Mouse (Mus musculus): ENCODE measurements at regions not wholly inside any gene's neighbourhood (a gene's known extent, or its start where the extent isn't known, plus 50 kb on each side); places are given as distances from the start of the nearest gene placed in this dataset.

- no peaks in the 10 kb centered on the region for H3K36me3 ChIP-seq (replicated peaks; ENCODE audit: control insufficient read depth, insufficient read depth, low read depth, low read length)
These were observed 61.2 kb upstream of the Mroh9 start for GRCm38 (mm10) chr1:163146641-163147040.

GRCm38 (mm10) chr1:163143113-163143512 lies 57.6 kb upstream of the Mroh9 start:
- Histone ChIP-seq H3K4me3 (ENCODE audit: low read depth, low read length) (no peak overlapping the region), H3K4me1 (ENCODE audit: control insufficient read depth, insufficient read depth, low read length) (no peaks in the 10 kb centered on the region), H3K9ac (replicated peaks; ENCODE audit: low read length) (no peak overlapping the region), H3K36me3 (replicated peaks; ENCODE audit: control insufficient read depth, insufficient read depth, low read depth, low read length) (no peaks in the 10 kb centered on the region), H3K27ac (replicated peaks; ENCODE audit: low read depth, low read length) (no peak overlapping the region), H3K27me3 (ENCODE audit: control insufficient read depth, insufficient read depth, low read length) (no peaks in the 10 kb centered on the region), H3K4me2 (ENCODE audit: low read depth, low read length) (no peak overlapping the region), H3K9me3 (replicated peaks; ENCODE audit: control insufficient read depth, low read length) (no peaks in the 10 kb centered on the region)
- WGBS = 93% methylated on average over 1 of the region's 1 CpGs
- ATAC-seq (replicated peaks; ENCODE audit: insufficient number of reproducible peaks, low FRiP score, low TSS enrichment, low read depth) (no peak), DNase-seq (ENCODE audit: low spot score) (no peak)

More at GRCm38 (mm10) chr1:163146641-163147040, 61.2 kb upstream of the Mroh9 start:
- no peak for ATAC-seq (replicated peaks; ENCODE audit: insufficient number of reproducible peaks, low FRiP score, low TSS enrichment, low read depth)
- Histone ChIP-seq H3K9ac (replicated peaks; ENCODE audit: low read length) (no peak overlapping the region), H3K27ac (replicated peaks; ENCODE audit: low read depth, low read length) (no peak overlapping the region), H3K4me3 (ENCODE audit: low read depth, low read length) (no peak overlapping the region), H3K27me3 (ENCODE audit: control insufficient read depth, insufficient read depth, low read length) (no peaks in the 10 kb centered on the region), H3K9me3 (replicated peaks; ENCODE audit: control insufficient read depth, low read length) (no peaks in the 10 kb centered on the region), H3K4me1 (ENCODE audit: control insufficient read depth, insufficient read depth, low read length) (no peaks in the 10 kb centered on the region), H3K4me2 (ENCODE audit: low read depth, low read length) (no peak overlapping the region)
- no peak for DNase-seq (ENCODE audit: low spot score)
- WGBS = 83% methylated on average over 1 of the region's 1 CpGs

GRCm38 (mm10) chr1:163141471-163141870 lies 56.0 kb upstream of the Mroh9 start:
- DNase-seq (ENCODE audit: low spot score) (no peak), ATAC-seq (replicated peaks; ENCODE audit: insufficient number of reproducible peaks, low FRiP score, low TSS enrichment, low read depth) (no peak)
- no peak overlapping the region for H3K27ac ChIP-seq (replicated peaks; ENCODE audit: low read depth, low read length)
- no peaks in the 10 kb centered on the region for H3K27me3 ChIP-seq (ENCODE audit: control insufficient read depth, insufficient read depth, low read length)
- H3K9me3 ChIP-seq (replicated peaks; ENCODE audit: control insufficient read depth, low read length) = no peaks in the 10 kb centered on the region
- H3K4me1 ChIP-seq (ENCODE audit: control insufficient read depth, insufficient read depth, low read length) = no peaks in the 10 kb centered on the region
- WGBS = 86% methylated on average over 1 of the region's 1 CpGs
- no peak overlapping the region for H3K4me2 ChIP-seq (ENCODE audit: low read depth, low read length)
- no peaks in the 10 kb centered on the region for H3K36me3 ChIP-seq (replicated peaks; ENCODE audit: control insufficient read depth, insufficient read depth, low read depth, low read length)
- no peak overlapping the region for H3K9ac ChIP-seq (replicated peaks; ENCODE audit: low read length)
- H3K4me3 ChIP-seq (ENCODE audit: low read depth, low read length) = no peak overlapping the region

- ATAC-seq (replicated peaks; ENCODE audit: insufficient number of reproducible peaks, low FRiP score, low TSS enrichment, low read depth) (no peak), DNase-seq (ENCODE audit: low spot score) (no peak)
- Histone ChIP-seq H3K27me3 (ENCODE audit: control insufficient read depth, insufficient read depth, low read length) (no peaks in the 10 kb centered on the region), H3K4me2 (ENCODE audit: low read depth, low read length) (no peak overlapping the region), H3K4me1 (ENCODE audit: control insufficient read depth, insufficient read depth, low read length) (no peaks in the 10 kb centered on the region), H3K27ac (replicated peaks; ENCODE audit: low read depth, low read length) (no peak overlapping the region), H3K9ac (replicated peaks; ENCODE audit: low read length) (no peak overlapping the region), H3K4me3 (ENCODE audit: low read depth, low read length) (no peak overlapping the region), H3K9me3 (replicated peaks; ENCODE audit: control insufficient read depth, low read length) (no peaks in the 10 kb centered on the region), H3K36me3 (replicated peaks; ENCODE audit: control insufficient read depth, insufficient read depth, low read depth, low read length) (no peaks in the 10 kb centered on the region)
- WGBS = 70% methylated on average over 1 of the region's 1 CpGs
These were observed 52.7 kb upstream of the Mroh9 start for GRCm38 (mm10) chr1:163138179-163138578.
